Mouse (Mus musculus) forebrain, embryonic 14.5 days (tissue): ENCODE results near the gene Zfp507. TPM values are rescaled to one million over a fixed set of nuclear protein-coding genes. Genes with fewer than 3 reads are reported as not detected.
A peak's percentile ranks its signal among the peaks of the same experiment; 100 is the strongest.

Source experiments
- ATAC-seq: fragments of 200-750 bp; cut with Nextera tagmentation; 2 replicates; pipeline ENCODE4 v1.8.0; 2017; ENCODE audit warnings: mild to moderate bottlenecking, moderate library complexity
- DNase-seq: peaks from one replicate; pipeline ENCODE4 v3.0.0-alpha.2; 2015; ENCODE audit warnings: low spot score
- H3K27ac ChIP-seq: fragments of 300-500 bp; sonication (generic); 2 replicates; pipeline ENCODE4 v1.5.1; 2014; ENCODE audit warnings: low read depth, mild to moderate bottlenecking, control low read depth, low read length, moderate library complexity
- H3K27me3 ChIP-seq: fragments of 300-500 bp; sonication (generic); replicated peaks from 2 replicates; pipeline ENCODE4 v1.6.1; 2014; ENCODE audit warnings: low read length, control low read depth, mixed read lengths; ENCODE audit not compliant: control insufficient read depth, insufficient read depth
- H3K36me3 ChIP-seq: fragments of 300-500 bp; sonication (generic); 2 replicates; pipeline ENCODE4 v1.6.1; 2014; ENCODE audit warnings: low read length, control low read depth; ENCODE audit not compliant: control insufficient read depth, insufficient read depth
- H3K4me1 ChIP-seq: fragments of 300-500 bp; sonication (generic); 2 replicates; pipeline ENCODE4 v1.6.1; 2014; ENCODE audit warnings: antibody characterized with exemption, low read length, control low read depth; ENCODE audit not compliant: control insufficient read depth, insufficient read depth
- H3K4me2 ChIP-seq: fragments of 300-500 bp; sonication (generic); 2 replicates; pipeline ENCODE4 v1.6.1; 2014; ENCODE audit warnings: mild to moderate bottlenecking, control low read depth, low read length
- H3K4me3 ChIP-seq: fragments of 300-500 bp; sonication (generic); 2 replicates; pipeline ENCODE4 v1.5.1; 2014; ENCODE audit warnings: low read depth, low read length, control low read depth
- H3K9ac ChIP-seq: fragments of 300-500 bp; sonication (generic); 2 replicates; pipeline ENCODE4 v1.6.1; 2014; ENCODE audit warnings: mild to moderate bottlenecking, low read length, control low read depth, moderate library complexity
- H3K9me3 ChIP-seq: fragments of 300-500 bp; sonication (generic); replicated peaks from 2 replicates; pipeline ENCODE4 v1.6.1; 2016; ENCODE audit warnings: low read length, control low read depth, mixed read lengths; ENCODE audit not compliant: control insufficient read depth
- WGBS: fragments of 180-500 bp; shearing (Covaris S2); extraction: QIAGEN DNeasy Blood & Tissue Kit; methylation state at CpG from one replicate; pipeline ENCODE4 v1.1.7; 2014; 5-methylcytosine and 5-hydroxymethylcytosine counted together
- polyA plus RNA-seq: library from polyadenylated mRNA; unstranded; fragments of >200 nt; fragmentation: Nextera tagmentation; extraction: Ambion mirVana; gene quantifications from 2 replicates; pipeline ENCODE4 v1.2.1, GENCODE M21; 2014

Gene Zfp507
- 12.0 and 12.5 TPM in 2 replicates for polyA plus RNA-seq

DNA sequence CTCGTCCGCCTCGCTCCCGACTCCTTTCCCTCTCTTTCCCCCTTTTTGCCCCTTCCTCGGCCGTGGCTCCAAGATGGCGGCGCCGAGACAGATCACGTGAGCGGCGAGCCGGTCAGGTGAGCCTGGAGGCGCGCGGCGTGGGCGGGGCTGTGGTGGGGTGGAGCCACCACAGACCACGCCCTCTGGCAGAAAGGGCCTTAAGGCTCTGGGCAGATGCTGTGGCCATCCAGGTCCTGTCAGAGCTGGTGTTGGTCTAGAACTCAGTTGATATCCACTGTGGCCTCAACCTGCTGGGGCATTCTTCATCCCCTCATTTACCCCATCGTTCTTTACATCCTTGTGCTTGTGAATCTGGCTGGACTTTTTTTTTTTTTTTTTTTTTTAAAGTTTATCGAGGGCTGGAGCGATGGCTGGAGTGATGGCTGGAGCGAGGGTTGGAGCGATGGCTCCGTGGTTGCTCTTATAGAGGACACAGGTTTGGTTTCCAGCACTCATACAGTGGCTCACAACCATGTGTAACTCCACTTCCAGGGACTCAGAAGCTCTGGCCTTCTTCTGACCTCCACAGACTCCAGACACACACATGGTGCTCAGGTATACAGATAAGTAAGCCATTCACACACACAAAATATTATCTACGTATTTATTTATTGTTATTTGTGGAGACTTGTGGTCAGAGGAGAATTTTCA, at the start of gene Zfp507:
Zfp507 (minus strand) TSS at position 98 of the 690 bp plus-strand sequence.
- no peaks in the 10 kb centered on the region for H3K9me3 ChIP-seq
- ATAC-seq: peak; percentile 97
- peaks cover 22% of the 10 kb centered on the region for H3K36me3 ChIP-seq
- peak; percentile 94 for DNase-seq
- H3K27ac ChIP-seq: peak within 1 kb of the TSS; percentile 79
- H3K27me3 ChIP-seq: no peaks in the 10 kb centered on the region
- H3K4me1 ChIP-seq: peaks cover 14% of the 10 kb centered on the region
- H3K9ac ChIP-seq: peak within 1 kb of the TSS; percentile 76
- WGBS: 22% methylated on average over 24 of the region's 26 CpGs
- H3K4me2 ChIP-seq: peak within 1 kb of the TSS; percentile 92
- H3K4me3 ChIP-seq: peak within 1 kb of the TSS; percentile 62

DNA sequence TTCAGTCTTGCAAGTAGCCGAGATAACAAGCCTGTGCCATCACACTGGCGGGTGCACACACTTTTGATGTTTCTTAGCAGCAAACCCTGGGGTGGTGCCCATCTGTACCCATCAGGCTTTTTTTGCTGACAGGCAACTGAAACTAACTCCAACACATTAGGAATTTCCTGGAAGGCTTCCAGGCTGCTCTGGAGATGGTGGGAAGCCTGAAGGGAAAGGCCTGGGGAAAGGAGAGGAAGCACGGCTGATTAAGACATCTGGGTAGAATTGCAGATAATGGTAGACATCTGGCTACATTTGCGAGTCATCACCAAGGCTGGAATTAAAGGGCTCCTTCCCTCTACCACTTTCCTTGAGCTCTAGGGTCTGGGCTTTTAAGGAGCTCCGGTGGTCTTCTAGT, 47.6 kb upstream of the Zfp507 start:
- ATAC-seq: no peak
- no peak overlapping the region for H3K4me2 ChIP-seq
- no peak overlapping the region for H3K4me3 ChIP-seq
- no peak overlapping the region for H3K9ac ChIP-seq
- H3K27me3 ChIP-seq: no peaks in the 10 kb centered on the region
- H3K27ac ChIP-seq: no peak overlapping the region
- WGBS: 78% methylated on average over 5 of the region's 5 CpGs
- no peaks in the 10 kb centered on the region for H3K4me1 ChIP-seq
- H3K36me3 ChIP-seq: no peaks in the 10 kb centered on the region
- no peaks in the 10 kb centered on the region for H3K9me3 ChIP-seq
- peak; percentile 45 for DNase-seq

DNA sequence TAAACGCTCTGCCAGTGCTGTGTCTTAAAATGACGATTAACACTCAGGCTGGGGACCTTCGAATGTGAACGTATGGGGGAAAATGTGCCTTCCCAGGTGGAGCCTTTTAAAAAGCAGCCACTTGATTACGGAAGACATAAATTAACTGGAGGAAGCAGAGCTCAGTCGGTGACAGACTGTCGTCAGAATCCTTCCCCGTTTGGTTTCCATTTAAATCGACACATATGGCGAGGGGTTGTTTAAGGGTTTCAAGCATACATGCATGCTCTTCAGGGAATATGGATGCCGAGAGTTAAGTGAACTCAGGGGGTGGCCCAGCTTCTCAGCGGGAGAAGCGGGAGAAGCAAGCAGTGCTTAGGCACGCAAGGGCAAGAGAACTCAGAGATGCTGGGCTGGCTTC, 45.7 kb upstream of the Zfp507 start:
- 48% methylated on average over 14 of the region's 14 CpGs for WGBS

DNA sequence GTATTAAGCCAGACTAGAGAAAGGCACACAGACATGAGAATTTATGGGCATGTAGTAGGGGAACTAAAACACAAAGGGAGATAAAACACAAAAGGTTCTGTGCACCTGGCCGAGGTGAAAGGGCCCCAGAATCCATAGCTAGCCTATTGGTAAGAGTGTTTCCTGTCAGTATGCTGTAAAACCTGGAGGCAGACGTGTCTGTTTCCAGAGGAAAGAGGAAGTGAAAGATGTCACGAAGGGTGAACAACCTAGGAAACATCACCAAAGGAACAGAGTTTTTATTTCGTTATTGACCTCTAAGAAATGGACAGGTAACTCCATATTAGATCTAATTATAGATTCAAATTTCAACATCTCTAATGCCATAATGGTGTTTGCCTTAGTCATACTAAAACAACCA, 37.7 kb upstream of the Zfp507 start:
- 79% methylated on average over 4 of the region's 4 CpGs for WGBS
- H3K27ac ChIP-seq: no peak overlapping the region
- 0 out of 2 replicates have a peak, but pooled peaks cover 2% of the 10 kb centered on the region for H3K4me1 ChIP-seq
- H3K4me3 ChIP-seq: no peak overlapping the region
- H3K36me3 ChIP-seq: no peaks in the 10 kb centered on the region
- no peak for DNase-seq
- no peak overlapping the region for H3K9ac ChIP-seq
- H3K9me3 ChIP-seq: no peaks in the 10 kb centered on the region
- no peak overlapping the region for H3K4me2 ChIP-seq
- no peaks in the 10 kb centered on the region for H3K27me3 ChIP-seq
- ATAC-seq: no peak

More for the DNA sequence above, 45.7 kb upstream of the Zfp507 start:
- no peaks in the 10 kb centered on the region for H3K9me3 ChIP-seq
- ATAC-seq: no peak
- no peak overlapping the region for H3K27ac ChIP-seq
- no peak overlapping the region for H3K4me3 ChIP-seq
- H3K4me2 ChIP-seq: no peak overlapping the region
- peak; percentile 44 for DNase-seq
- H3K4me1 ChIP-seq: no peaks in the 10 kb centered on the region
- H3K9ac ChIP-seq: no peak overlapping the region
- no peaks in the 10 kb centered on the region for H3K36me3 ChIP-seq
- no peaks in the 10 kb centered on the region for H3K27me3 ChIP-seq

GRCm38 (mm10) chr7:35836851-35837250, 34.0 kb upstream of the Zfp507 start:
- no peak overlapping the region for H3K4me3 ChIP-seq
- H3K9me3 ChIP-seq: no peaks in the 10 kb centered on the region
- peak; percentile 70 for DNase-seq
- no peaks in the 10 kb centered on the region for H3K27me3 ChIP-seq
- no peak overlapping the region for H3K9ac ChIP-seq
- H3K4me1 ChIP-seq: 0 out of 2 replicates have a peak, but pooled peaks cover 2% of the 10 kb centered on the region
- H3K36me3 ChIP-seq: no peaks in the 10 kb centered on the region
- peak; percentile 72; the same call in 1 of the 2 replicates for ATAC-seq
- H3K27ac ChIP-seq: no peak overlapping the region
- no peak overlapping the region for H3K4me2 ChIP-seq
- 51% methylated on average over 19 of the region's 19 CpGs for WGBS

- no peak overlapping the region for H3K4me3 ChIP-seq
- DNase-seq (no peak), ATAC-seq (no peak)
- H3K27me3 ChIP-seq: no peaks in the 10 kb centered on the region
- no peak overlapping the region for H3K9ac ChIP-seq
- 84% methylated on average over 3 of the region's 3 CpGs for WGBS
- no peak overlapping the region for H3K27ac ChIP-seq
- H3K9me3 ChIP-seq: no peaks in the 10 kb centered on the region
- no peak overlapping the region for H3K4me2 ChIP-seq
- H3K36me3 ChIP-seq: no peaks in the 10 kb centered on the region
- 0 out of 2 replicates have a peak, but pooled peaks cover 2% of the 10 kb centered on the region for H3K4me1 ChIP-seq
Observed at GRCm38 (mm10) chr7:35836415-35836814, 33.6 kb upstream of the Zfp507 start.

DNA sequence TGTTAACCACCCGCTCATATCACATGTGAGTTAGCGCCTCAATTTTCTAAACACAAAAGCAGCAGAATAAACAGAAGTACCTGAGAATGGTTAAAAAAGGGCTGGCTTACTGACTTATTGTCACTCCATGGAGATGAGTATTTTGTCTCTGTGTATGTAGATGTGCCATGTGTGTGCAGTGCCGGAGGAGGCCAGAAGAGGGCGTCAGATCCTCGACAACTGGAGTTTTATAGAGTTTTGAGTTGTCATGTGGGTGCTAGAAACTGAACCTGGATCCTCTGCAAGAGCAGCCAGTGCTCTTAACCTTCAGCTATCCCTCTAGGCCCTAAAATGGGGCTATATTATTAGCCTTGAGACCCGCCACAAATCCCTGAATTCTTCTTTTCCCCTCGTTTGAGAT, 27.3 kb upstream of the Zfp507 start:
- 89% methylated on average over 7 of the region's 7 CpGs for WGBS
- DNase-seq: no peak

GRCm38 (mm10) chr7:35823906-35824305, 21.1 kb upstream of the Zfp507 start:
- DNase-seq: peak; percentile 9
- ATAC-seq: no peak
- H3K4me3 ChIP-seq: no peak overlapping the region

More for the DNA sequence above, 27.3 kb upstream of the Zfp507 start:
- Histone ChIP-seq H3K36me3 (no peaks in the 10 kb centered on the region), H3K4me2 (no peak overlapping the region), H3K9me3 (no peaks in the 10 kb centered on the region), H3K27me3 (no peaks in the 10 kb centered on the region), H3K4me3 (no peak overlapping the region), H3K9ac (no peak overlapping the region), H3K27ac (no peak overlapping the region), H3K4me1 (no peaks in the 10 kb centered on the region)
- ATAC-seq: no peak

GRCm38 (mm10) chr7:35822320-35822719, 19.5 kb upstream of the Zfp507 start:
- ATAC-seq (no peak), DNase-seq (no peak)
- no peak overlapping the region for H3K4me2 ChIP-seq
- no peaks in the 10 kb centered on the region for H3K36me3 ChIP-seq
- H3K9ac ChIP-seq: no peak overlapping the region
- 90% methylated on average over 17 of the region's 17 CpGs for WGBS
- H3K9me3 ChIP-seq: no peaks in the 10 kb centered on the region
- H3K4me3 ChIP-seq: no peak overlapping the region
- no peaks in the 10 kb centered on the region for H3K4me1 ChIP-seq
- H3K27me3 ChIP-seq: no peaks in the 10 kb centered on the region
- no peak overlapping the region for H3K27ac ChIP-seq

More at GRCm38 (mm10) chr7:35823906-35824305, 21.1 kb upstream of the Zfp507 start:
- Histone ChIP-seq H3K4me2 (no peak overlapping the region), H3K4me1 (no peaks in the 10 kb centered on the region), H3K9me3 (no peaks in the 10 kb centered on the region), H3K36me3 (no peaks in the 10 kb centered on the region), H3K27me3 (no peaks in the 10 kb centered on the region), H3K9ac (no peak overlapping the region), H3K27ac (no peak overlapping the region)
- WGBS: 83% methylated on average over 12 of the region's 12 CpGs
